In the genomic region with DNA sequence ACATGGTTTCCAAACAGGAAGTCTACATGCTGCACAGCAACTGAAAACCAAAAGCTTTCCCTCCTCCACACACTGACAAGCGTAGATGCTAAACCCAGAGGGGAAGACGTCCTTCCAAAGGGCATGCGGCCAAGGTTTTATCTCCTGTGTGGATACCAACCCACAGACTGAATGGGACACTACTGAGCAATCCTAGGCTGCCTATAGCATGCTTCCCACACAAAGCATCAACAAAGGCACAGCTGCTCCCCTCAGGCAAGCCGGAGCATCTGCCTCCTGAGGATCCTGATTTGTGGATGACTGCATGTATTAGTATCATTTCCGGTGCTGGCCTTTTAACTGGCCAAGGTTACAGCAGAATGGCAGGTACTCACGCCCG, we compare ENCODE assay signal across 17 mouse cellular contexts. TPM values are rescaled to one million over a fixed set of nuclear protein-coding genes. Genes with fewer than 3 reads are reported as not detected.
DNase-seq lines count a peak whose midpoint lies in the region; ATAC-seq lines count a peak whose summit lies in the region.
"Had no signal": no experiment of that assay in that cellular context is flagged by ENCODE, and none has a peak within 500 bp of the region (broad histone marks: within the 10 kb centered on the region; RNA-seq: fewer than 3 reads in every experiment).

No protein-coding gene starts in this region.

- no peak overlapping the region for H3K4me3 ChIP-seq in heart, embryonic 11.5 days (ENCODE audit: low read depth, low read length)
- H3K4me3 ChIP-seq: heart, embryonic 12.5 days; limb, embryonic 12.5 days; megakaryocyte, embryonic 14.5 days had no signal

- H3K36me3 ChIP-seq in heart, embryonic 11.5 days (ENCODE audit: control insufficient read depth, insufficient read depth, low read length) = peaks cover 24% of the 10 kb centered on the region

- peak; percentile 16 for DNase-seq in heart, postnatal 4 days
- DNase-seq in right cerebral cortex, adult 18-20 months = peak; percentile 65
- no peak for DNase-seq in right cerebral cortex, postnatal 36 days (ENCODE audit: low spot score in 2 of 2)
- DNase-seq in layer of hippocampus, postnatal 10 days (ENCODE audit: low spot score in 2 of 2) = peak; percentile 22 to 27
- DNase-seq in retina, postnatal 1 day = peak; percentile 53
- DNase-seq in spleen, adult 12 weeks (ENCODE audit: low spot score) = no peak
- DNase-seq in liver = no peak
- DNase-seq: embryo, embryonic 11 days; kidney, postnatal 10 days; lung, adult 2 months; thymus, postnatal 14 days had no signal

- H3K4me2 ChIP-seq in heart, embryonic 11.5 days = no peak overlapping the region
- H3K4me2 ChIP-seq: heart, embryonic 12.5 days; limb, embryonic 12.5 days had no signal

- H3K9ac ChIP-seq in heart, embryonic 11.5 days (ENCODE audit: low read depth, low read length) = no peak overlapping the region
- H3K9ac ChIP-seq: heart, embryonic 12.5 days; limb, embryonic 12.5 days had no signal

- no peaks in the 10 kb centered on the region for H3K4me1 ChIP-seq in heart, embryonic 11.5 days (ENCODE audit: control insufficient read depth, insufficient read depth, low read length)
- H3K4me1 ChIP-seq: heart, embryonic 12.5 days; limb, embryonic 12.5 days had no signal

- WGBS in heart, embryonic 11.5 days (ENCODE audit: insufficient replicate concordance) = 90% methylated on average over 7 of the region's 7 CpGs

- no peak for ATAC-seq in heart, embryonic 11.5 days (replicated peaks; ENCODE audit: insufficient number of reproducible peaks, low FRiP score, low TSS enrichment)

- no peak overlapping the region for H3K27ac ChIP-seq in heart, embryonic 11.5 days (ENCODE audit: low read depth, low read length)
- H3K27ac ChIP-seq: limb, embryonic 12.5 days had no signal

- no peaks in the 10 kb centered on the region for H3K9me3 ChIP-seq in heart, embryonic 11.5 days (replicated peaks; ENCODE audit: control insufficient read depth, low read length)
- H3K9me3 ChIP-seq: heart, embryonic 12.5 days; limb, embryonic 12.5 days; megakaryocyte, embryonic 14.5 days had no signal

- no peaks in the 10 kb centered on the region for H3K27me3 ChIP-seq in heart, embryonic 11.5 days (ENCODE audit: control insufficient read depth, insufficient read depth, low read length)
- H3K27me3 ChIP-seq: heart, embryonic 12.5 days; limb, embryonic 12.5 days; megakaryocyte, embryonic 14.5 days had no signal

RNA-seq across cellular contexts. Expression of gene Ddx18, which starts 16.3 kb away (rescaled TPM):
- total RNA-seq in heart, postnatal 4 days (2021) = 10 to 100 TPM; 22.7 to 23.5 TPM
- polyA plus RNA-seq in heart, embryonic 11.5 days (2014; fragmentation: Nextera tagmentation; extraction: Ambion mirVana) = 41.3 and 48.4 TPM in 2 replicates
- total RNA-seq in layer of hippocampus, postnatal 10 days (2021) = 10 to 100 TPM; 26.8 to 27.6 TPM

RNA-seq across cellular contexts. Expression of gene Htr5b, which starts 23.2 kb away (rescaled TPM):
- not detected for total RNA-seq in heart, postnatal 4 days (2021)
- polyA plus RNA-seq in heart, embryonic 11.5 days (2014; fragmentation: Nextera tagmentation; extraction: Ambion mirVana) = 0.11 and 0.26 TPM in 2 replicates
- 1 to 10 TPM; 7.3 to 8.1 TPM for total RNA-seq in layer of hippocampus, postnatal 10 days (2021)
- total RNA-seq: gastrocnemius, adult 18-20 months had no signal
- polyA plus RNA-seq: C2C12; lung, adult 2 months had no signal

Comparison
In these comparisons a context has a peak if more than half of its experiments do, and no peak if none do; other contexts are left out.
1. DNase-seq: peak in heart, postnatal 4 days (single experiment), right cerebral cortex, adult 18-20 months (single experiment), layer of hippocampus, postnatal 10 days (2 of 2) and retina, postnatal 1 day (single experiment); none in right cerebral cortex, postnatal 36 days (0 of 2), spleen, adult 12 weeks (single experiment) and liver (single experiment).
2. RNA of gene Htr5b, which starts 23.2 kb away (total RNA-seq): 7.3 to 8.1 TPM in layer of hippocampus, postnatal 10 days; not detected in heart, postnatal 4 days; every median in the first group is over 4 times any median in the second.